Mouse (Mus musculus): Measurements from ENCODE around the gene Mrpl24. TPM values are rescaled to one million over a fixed set of nuclear protein-coding genes. Genes with fewer than 3 reads are reported as not detected.

Gene Mrpl24
- polyA plus RNA-seq, 1 experiment from 2014 or later = 75.0 TPM

- H3K27ac ChIP-seq = peak overlapping the region; percentile 71
- 11% methylated on average over 4 of the region's 4 CpGs for whole genome bisulfite sequencing
- H3K9me3 ChIP-seq (replicated peaks) = no peaks in the 10 kb centered on the region
- no peaks in the 10 kb centered on the region for H3K27me3 ChIP-seq (ENCODE audit: low read depth, poor library complexity, severe bottlenecking)
- 0 out of 2 replicates have a peak overlapping the region, but pooled peaks have one; percentile 5 for H3K4me3 ChIP-seq
- DNase-seq (ENCODE audit: low spot score) = no peak
- H3K36me3 ChIP-seq = peaks cover 19% of the 10 kb centered on the region
- peaks cover 39% of the 10 kb centered on the region for H3K4me1 ChIP-seq
Measured at GRCm38 (mm10) chr3:87958476-87958875, 39.2 kb downstream of the Mrpl24 start.

DNA sequence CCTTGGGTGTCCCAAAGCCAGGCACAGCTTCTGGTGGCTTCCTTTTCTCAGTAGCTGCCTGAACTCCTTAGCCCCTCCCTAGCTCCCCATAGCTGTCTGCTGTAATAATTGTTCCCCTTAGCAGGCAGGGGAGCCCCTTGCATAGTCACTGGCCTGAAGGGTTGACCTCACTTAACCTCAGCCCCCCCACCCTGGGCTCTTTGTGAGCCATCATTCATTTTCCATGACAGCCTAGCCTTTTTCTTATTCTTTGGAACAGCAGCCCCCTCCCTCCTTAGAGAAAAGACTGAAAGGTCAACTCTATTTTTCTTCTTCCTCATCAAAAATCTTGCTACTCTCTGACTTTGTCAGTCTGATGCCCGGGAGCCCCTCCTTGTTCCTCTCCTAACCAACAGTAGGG lies 39.7 kb downstream of the Mrpl24 start:
- Histone ChIP-seq H3K4me1 (peaks cover 39% of the 10 kb centered on the region), H3K27me3 (ENCODE audit: low read depth, poor library complexity, severe bottlenecking) (no peaks in the 10 kb centered on the region), H3K27ac (peak overlapping the region; percentile 90), H3K9me3 (replicated peaks) (no peaks in the 10 kb centered on the region), H3K4me3 (0 out of 2 replicates have a peak overlapping the region, but pooled peaks have one; percentile 5), H3K36me3 (peaks cover 14% of the 10 kb centered on the region)
- WGBS = 17% methylated on average over 1 of the region's 1 CpGs
- DNase-seq (ENCODE audit: low spot score) = no peak

DNA sequence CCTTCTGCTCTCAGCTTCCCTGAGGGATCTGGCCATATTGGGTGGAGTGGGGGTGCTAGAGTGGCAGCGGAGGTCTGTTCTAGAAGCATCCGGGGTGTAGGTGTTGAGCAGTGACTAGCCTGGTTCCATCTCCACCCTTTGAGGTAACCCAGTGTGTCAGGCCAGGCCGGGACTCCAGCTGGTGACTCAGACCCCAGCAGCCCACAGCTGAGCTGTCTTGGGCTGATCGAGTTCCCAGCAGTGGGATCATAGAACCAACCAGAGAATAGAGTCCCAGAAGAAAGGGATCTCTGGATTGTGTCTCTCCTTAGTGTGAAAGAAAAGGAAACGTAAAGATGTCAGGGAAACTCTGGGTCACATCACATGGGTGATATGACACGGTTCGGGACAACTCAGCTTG lies 40.1 kb downstream of the Mrpl24 start:
- H3K4me1 ChIP-seq = peaks cover 39% of the 10 kb centered on the region
- no peaks in the 10 kb centered on the region for H3K9me3 ChIP-seq (replicated peaks)
- no peaks in the 10 kb centered on the region for H3K27me3 ChIP-seq (ENCODE audit: low read depth, poor library complexity, severe bottlenecking)
- 59% methylated on average over 7 of the region's 7 CpGs for WGBS
- DNase-seq (ENCODE audit: low spot score) = no peak
- peaks cover 10% of the 10 kb centered on the region for H3K36me3 ChIP-seq
- peak overlapping the region; percentile 90; the same call in 1 of the 2 replicates for H3K27ac ChIP-seq
- no peak overlapping the region for H3K4me3 ChIP-seq

DNA sequence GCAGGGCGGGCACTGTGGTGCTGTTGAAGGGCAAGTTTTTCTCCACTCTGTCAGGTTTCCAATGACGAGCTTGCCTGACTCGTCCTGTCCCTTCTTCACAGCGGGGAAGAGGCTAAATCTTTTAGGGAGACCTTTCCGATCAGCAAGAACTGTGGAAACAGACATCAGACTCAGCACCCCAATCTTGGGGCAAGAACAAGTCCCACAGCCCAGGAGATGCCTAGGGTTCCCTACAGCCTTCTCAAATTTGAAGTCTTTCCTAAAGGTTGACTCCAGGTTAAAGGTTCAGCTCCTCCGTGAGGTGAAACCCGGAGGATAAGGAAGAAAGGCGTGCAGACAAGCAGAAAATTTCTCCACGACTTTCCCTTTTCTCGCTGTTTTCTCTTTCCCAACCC lies 40.9 kb downstream of the Mrpl24 start:
- H3K27ac ChIP-seq = peak overlapping the region; percentile 90
- 11% methylated on average over 10 of the region's 10 CpGs for WGBS
- peak overlapping the region; percentile 52 for H3K4me3 ChIP-seq
- peak; percentile 48 for DNase-seq (ENCODE audit: low spot score)
- no peaks in the 10 kb centered on the region for H3K9me3 ChIP-seq (replicated peaks)
- no peaks in the 10 kb centered on the region for H3K27me3 ChIP-seq (ENCODE audit: low read depth, poor library complexity, severe bottlenecking)
- H3K36me3 ChIP-seq = peaks cover 2% of the 10 kb centered on the region
- peaks cover 39% of the 10 kb centered on the region for H3K4me1 ChIP-seq

DNA sequence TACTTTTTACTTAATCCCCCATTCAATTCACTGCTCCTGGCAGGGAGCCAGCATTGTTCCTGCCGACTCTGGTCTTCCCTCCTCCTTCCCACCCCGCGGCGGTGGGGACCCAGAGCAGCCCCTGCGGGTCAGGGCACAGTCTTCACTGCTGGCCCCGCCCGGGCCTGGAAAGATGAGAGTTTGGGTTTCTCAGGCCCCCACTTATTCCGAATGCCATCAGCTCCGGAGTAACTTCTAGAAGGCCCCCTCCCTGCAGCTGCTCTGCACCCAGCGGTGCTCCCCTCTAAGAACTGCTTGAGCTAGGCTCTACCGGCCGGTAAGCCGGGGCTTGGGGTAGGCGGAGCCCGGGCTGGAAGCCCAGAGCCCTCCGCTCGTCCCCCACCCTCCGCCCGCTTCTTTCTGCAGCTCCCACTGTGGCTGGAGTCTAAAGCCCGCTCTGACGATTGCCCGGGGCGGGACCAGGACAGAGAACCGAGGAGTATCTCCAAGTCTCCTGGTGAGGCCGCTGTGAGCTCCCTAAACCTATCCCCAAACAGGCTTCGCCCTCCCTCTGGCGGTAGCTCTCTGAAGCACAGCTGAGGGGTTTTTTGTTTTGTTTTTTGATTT lies 41.4 kb downstream of the Mrpl24 start:
- no peaks in the 10 kb centered on the region for H3K36me3 ChIP-seq
- no peaks in the 10 kb centered on the region for H3K27me3 ChIP-seq (ENCODE audit: low read depth, poor library complexity, severe bottlenecking)
- H3K4me1 ChIP-seq = peaks cover 39% of the 10 kb centered on the region
- DNase-seq (ENCODE audit: low spot score) = peak; percentile 93
- H3K9me3 ChIP-seq (replicated peaks) = no peaks in the 10 kb centered on the region
- peak overlapping the region; percentile 90 for H3K27ac ChIP-seq
- 2% methylated on average over 27 of the region's 27 CpGs for WGBS
- peak overlapping the region; percentile 52 for H3K4me3 ChIP-seq

DNA sequence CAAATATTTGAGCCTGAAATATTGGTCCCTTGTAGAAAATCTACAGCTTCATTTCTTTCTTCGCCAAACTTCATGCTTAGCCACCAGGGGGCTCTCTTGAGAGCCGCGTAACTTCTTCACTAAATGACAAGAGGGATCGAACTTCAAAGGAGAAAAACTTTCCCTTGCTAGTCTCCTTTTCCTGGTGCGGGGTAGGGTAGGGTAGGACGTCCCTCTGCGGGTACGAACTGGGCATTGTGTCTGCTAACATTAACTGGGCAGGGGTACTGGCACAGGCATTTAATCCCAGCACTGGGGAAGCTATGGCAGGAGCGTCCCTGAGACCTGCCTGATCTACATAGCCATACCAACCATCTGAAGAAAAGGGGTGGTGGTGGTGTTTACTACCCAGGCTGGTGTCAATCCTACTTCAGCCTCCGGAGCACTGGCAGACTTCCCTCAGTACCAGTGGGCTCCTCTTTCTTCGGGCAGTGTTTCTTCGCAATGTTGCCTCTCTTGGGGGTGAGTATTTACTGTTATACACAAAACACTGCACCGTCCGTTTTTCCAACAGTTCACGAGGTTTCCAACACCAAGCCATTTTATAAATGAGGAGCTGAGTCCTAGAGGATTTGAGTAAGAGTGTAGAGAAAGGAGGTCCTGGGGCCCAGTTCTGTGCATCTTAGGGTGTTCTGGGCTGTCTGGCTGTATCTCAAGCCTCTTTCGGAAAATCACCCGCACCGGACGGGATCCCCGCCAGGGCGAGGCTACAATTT lies 51.1 kb downstream of the Mrpl24 start:
- WGBS = 2% methylated on average over 21 of the region's 21 CpGs
- Histone ChIP-seq H3K36me3 (peaks cover 2% of the 10 kb centered on the region), H3K9me3 (replicated peaks) (no peaks in the 10 kb centered on the region), H3K4me3 (peak overlapping the region; percentile 59), H3K4me1 (peaks cover 48% of the 10 kb centered on the region), H3K27me3 (ENCODE audit: low read depth, poor library complexity, severe bottlenecking) (peaks cover 40% of the 10 kb centered on the region), H3K27ac (peak overlapping the region; percentile 86)
- peak; percentile 75 for DNase-seq (ENCODE audit: low spot score)

DNA sequence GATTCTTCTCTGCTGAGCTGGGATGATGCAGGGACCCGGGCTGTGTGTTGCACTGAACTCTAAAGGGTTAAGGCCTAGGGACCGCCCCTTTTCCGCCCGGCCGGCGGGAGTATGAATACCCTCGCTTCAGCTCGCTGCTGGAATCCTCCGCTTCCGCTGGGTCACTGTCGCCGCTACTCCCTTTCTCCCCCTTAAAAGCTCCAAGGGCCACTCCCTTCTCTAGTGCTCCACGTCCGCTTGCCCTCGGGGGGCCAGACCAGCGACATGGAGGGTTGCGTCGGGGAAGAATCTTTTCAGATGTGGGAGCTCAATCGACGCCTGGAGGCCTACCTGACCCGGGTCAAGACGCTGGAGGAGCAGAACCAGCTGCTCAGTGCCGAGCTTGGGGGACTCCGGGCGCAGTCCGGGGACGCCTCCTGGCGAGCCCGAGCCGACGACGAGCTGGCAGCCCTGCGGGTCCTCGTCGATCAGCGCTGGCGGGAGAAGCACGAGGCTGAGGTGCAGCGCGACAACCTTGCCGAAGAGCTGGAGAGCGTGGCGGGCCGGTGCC lies 51.7 kb downstream of the Mrpl24 start, which contains the start of gene Nes:
Gene Nes (plus strand): TSS at position 140 of the 550 bp plus-strand sequence.
- H3K36me3 ChIP-seq = peaks cover 8% of the 10 kb centered on the region
- WGBS = under 1% methylated on average over 44 of the region's 44 CpGs
- peaks cover 40% of the 10 kb centered on the region for H3K27me3 ChIP-seq (ENCODE audit: low read depth, poor library complexity, severe bottlenecking)
- H3K4me3 ChIP-seq = peak within 1 kb of the TSS; percentile 59
- H3K27ac ChIP-seq = peak within 1 kb of the TSS; percentile 86
- peak; percentile 85 for DNase-seq (ENCODE audit: low spot score)
- peaks cover 48% of the 10 kb centered on the region for H3K4me1 ChIP-seq
- H3K9me3 ChIP-seq (replicated peaks) = no peaks in the 10 kb centered on the region

- H3K9me3 ChIP-seq (replicated peaks) = no peaks in the 10 kb centered on the region
- DNase-seq (ENCODE audit: low spot score) = peak; percentile 54
- 1% methylated on average over 59 of the region's 60 CpGs for WGBS
- peaks cover 13% of the 10 kb centered on the region for H3K36me3 ChIP-seq
- peak overlapping the region; percentile 59 for H3K4me3 ChIP-seq
- peaks cover 40% of the 10 kb centered on the region for H3K27me3 ChIP-seq (ENCODE audit: low read depth, poor library complexity, severe bottlenecking)
- peaks cover 48% of the 10 kb centered on the region for H3K4me1 ChIP-seq
- peak overlapping the region; percentile 86 for H3K27ac ChIP-seq
Measured at GRCm38 (mm10) chr3:87971489-87972202, 52.3 kb downstream of the Mrpl24 start.

DNA sequence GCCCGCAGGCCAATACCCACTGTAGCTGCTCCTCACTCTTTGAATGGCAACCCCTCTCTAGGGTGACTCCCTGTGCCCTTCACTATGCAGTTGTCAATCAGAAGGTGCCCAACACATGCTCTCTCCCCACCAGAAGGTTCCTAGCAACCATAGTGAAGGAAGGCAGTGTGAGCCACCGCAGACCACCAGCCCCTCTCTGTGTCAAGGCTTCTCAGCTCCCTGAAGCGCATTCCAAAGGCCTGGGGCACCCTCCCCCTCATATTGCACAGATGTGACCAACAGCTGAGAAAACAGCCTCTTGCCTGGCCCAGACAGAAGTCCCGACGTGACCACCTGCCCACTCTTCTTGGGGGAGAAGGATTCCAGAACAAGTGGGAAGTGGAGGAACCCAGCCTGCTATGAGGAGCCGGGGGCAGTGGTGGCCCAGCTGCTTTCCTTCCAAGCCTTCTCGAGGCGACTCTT lies 52.9 kb downstream of the Mrpl24 start:
- Histone ChIP-seq H3K9me3 (replicated peaks) (no peaks in the 10 kb centered on the region), H3K36me3 (peaks cover 17% of the 10 kb centered on the region), H3K4me3 (peak overlapping the region; percentile 59), H3K27ac (peak overlapping the region; percentile 86; the same call in 1 of the 2 replicates), H3K27me3 (ENCODE audit: low read depth, poor library complexity, severe bottlenecking) (peaks cover 40% of the 10 kb centered on the region), H3K4me1 (peaks cover 48% of the 10 kb centered on the region)
- 3% methylated on average over 8 of the region's 8 CpGs for WGBS
- peak; percentile 52 for DNase-seq (ENCODE audit: low spot score)

DNA sequence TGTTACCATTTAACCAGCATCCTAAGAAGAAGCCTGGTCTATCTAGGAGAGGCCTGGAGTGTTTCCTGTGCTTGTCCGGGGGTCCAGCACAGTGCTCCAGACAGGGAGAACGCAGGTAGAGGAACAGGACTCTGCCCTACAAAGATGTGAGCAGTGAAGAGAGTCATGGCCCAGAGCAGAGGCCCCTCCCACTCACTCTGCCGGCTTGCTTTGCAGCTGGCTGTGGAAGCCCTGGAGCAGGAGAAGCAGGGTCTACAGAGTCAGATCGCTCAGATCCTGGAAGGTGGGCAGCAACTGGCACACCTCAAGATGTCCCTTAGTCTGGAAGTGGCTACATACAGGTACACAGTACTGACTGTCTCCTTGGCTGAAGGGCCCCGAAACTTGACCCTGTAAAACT lies 53.5 kb downstream of the Mrpl24 start:
- peaks cover 17% of the 10 kb centered on the region for H3K36me3 ChIP-seq
- 0 out of 2 replicates have a peak overlapping the region, but pooled peaks have one; percentile 86 for H3K27ac ChIP-seq
- no peak for DNase-seq (ENCODE audit: low spot score)
- peaks cover 40% of the 10 kb centered on the region for H3K27me3 ChIP-seq (ENCODE audit: low read depth, poor library complexity, severe bottlenecking)
- peak overlapping the region; percentile 59 for H3K4me3 ChIP-seq
- H3K4me1 ChIP-seq = peaks cover 48% of the 10 kb centered on the region
- H3K9me3 ChIP-seq (replicated peaks) = no peaks in the 10 kb centered on the region
- WGBS = 25% methylated on average over 5 of the region's 5 CpGs

Data from limb, embryonic 10.5 days (tissue).